Mouse (Mus musculus) cortical plate, adult 2 months (tissue): ENCODE results near the gene Rnase4.

Experiments used
- CTCF ChIP-seq: fragments of 200-500 bp; IDR thresholded peaks from 2 replicates; pipeline ENCODE4 v1.5.1; 2011; ENCODE audit warnings: mild to moderate bottlenecking, control low read depth, low read length; ENCODE audit not compliant: insufficient read depth; ENCODE audit errors: extremely low read depth
- POLR2A ChIP-seq: fragments of 200-500 bp; IDR thresholded peaks from 2 replicates; pipeline ENCODE4 v1.6.1; 2011; ENCODE audit warnings: mild to moderate bottlenecking, low read length, control low read depth; ENCODE audit not compliant: insufficient read depth; ENCODE audit errors: extremely low read depth

- TF ChIP-seq POLR2A (no peak), CTCF (no peak)
Observed at GRCm38 (mm10) chr14:51113476-51113875, 22.6 kb downstream of the Rnase4 start.
